Mouse (Mus musculus) olfactory bulb, adult 2 months (tissue): ENCODE data around the gene Mamld1.

Experiments used
- CTCF ChIP-seq: fragments of 200-500 bp; IDR thresholded peaks from 2 replicates; pipeline ENCODE4 v1.5.1; 2012; ENCODE audit warnings: low read depth, mild to moderate bottlenecking, low read length, moderate library complexity; ENCODE audit not compliant: insufficient read depth
- POLR2A ChIP-seq: fragments of 200-500 bp; IDR thresholded peaks from 2 replicates; pipeline ENCODE4 v1.6.1; 2012; ENCODE audit warnings: mild to moderate bottlenecking, low read depth, low read length, moderate library complexity; ENCODE audit not compliant: insufficient read depth

GRCm38 (mm10) chrX:71122359-71123293, 72.6 kb downstream of the Mamld1 start:
- TF ChIP-seq POLR2A (no peak), CTCF (no peak)
